Mouse (Mus musculus): Measurements from ENCODE around the gene Slc1a7.

GRCm38 (mm10) chr4:108026193-108026592 is 58.1 kb downstream of the Slc1a7 start:
- TF ChIP-seq CTCF (IDR thresholded peaks at IDR 0.05; ENCODE audit: control insufficient read depth, insufficient read depth, low read length): no peak
- TF ChIP-seq POLR2A (IDR thresholded peaks at IDR 0.05; ENCODE audit: borderline replicate concordance, control insufficient read depth, low read depth, low read length): no peak
